Mouse (Mus musculus) left cerebral cortex, postnatal 10 days (tissue): ENCODE results near the gene Arl15. TPM values are rescaled to one million over a fixed set of nuclear protein-coding genes. Genes with fewer than 3 reads are reported as not detected.

Experiments
- DNase-seq, 2 experiments: peaks; one replicate each; pipeline ENCODE4 v3.0.0; 2021 to 2022; ENCODE audit warnings: low spot score in 2 of 2, mixed read lengths in 1 of 2; ENCODE audit errors: extremely low spot score in 1 of 2
- intact Hi-C: fragments of 180-260 bp; cut with DNase I; formaldehyde crosslinking; loops from one replicate; pipeline ENCODE4 v1.15.1; 2025
- total RNA-seq, 2 experiments: library from RNA; stranded (reverse); gene quantifications; 2 replicates each; pipeline ENCODE4 v1.2.3; 2021

Gene Arl15
- total RNA-seq, 2 experiments from 2014 or later = 53.8 to 59.3 TPM

GRCm38 (mm10) chr13:113887090-113887489 lies 92.8 kb downstream of the Arl15 start:
- no peak for DNase-seq
- intact Hi-C loops = no loop called here

- DNase-seq = no peak
- intact Hi-C loops = no loop called here
Observed at GRCm38 (mm10) chr13:113888126-113888525, 93.8 kb downstream of the Arl15 start.

- intact Hi-C loops = no loop called here
Observed at GRCm38 (mm10) chr13:113888704-113889103, 94.4 kb downstream of the Arl15 start.

GRCm38 (mm10) chr13:113889140-113890055 lies 95.1 kb downstream of the Arl15 start:
- intact Hi-C loops = no loop called here
- no peak for DNase-seq

More at GRCm38 (mm10) chr13:113888704-113889103, 94.4 kb downstream of the Arl15 start:
- DNase-seq = no peak

GRCm38 (mm10) chr13:113896684-113897083 lies 102.4 kb downstream of the Arl15 start:
- no peak for DNase-seq
- intact Hi-C loops = no loop called here

GRCm38 (mm10) chr13:113897498-113897897 lies 103.2 kb downstream of the Arl15 start:
- intact Hi-C loops = no loop called here
- no peak for DNase-seq

- intact Hi-C loops = no loop called here
- DNase-seq = no peak
Observed at GRCm38 (mm10) chr13:113897951-113898350, 103.6 kb downstream of the Arl15 start.

- no peak for DNase-seq
- intact Hi-C loops = no loop called here
Observed at GRCm38 (mm10) chr13:113901001-113901545, 106.8 kb downstream of the Arl15 start.

- DNase-seq = no peak
- intact Hi-C loops = no loop called here
Observed at GRCm38 (mm10) chr13:113903255-113903654, 109.0 kb downstream of the Arl15 start.

- no peak for DNase-seq
- intact Hi-C loops = no loop called here
Observed at GRCm38 (mm10) chr13:113911986-113912519, 117.7 kb downstream of the Arl15 start.

GRCm38 (mm10) chr13:113914551-113914971 lies 120.3 kb downstream of the Arl15 start:
- intact Hi-C loops = no loop called here

GRCm38 (mm10) chr13:113915700-113916099 lies 121.4 kb downstream of the Arl15 start:
- DNase-seq = no peak
- intact Hi-C loops = no loop called here

More at GRCm38 (mm10) chr13:113914551-113914971, 120.3 kb downstream of the Arl15 start:
- DNase-seq = no peak

GRCm38 (mm10) chr13:113916761-113917160 lies 122.5 kb downstream of the Arl15 start:
- no peak for DNase-seq
- intact Hi-C loops = no loop called here

GRCm38 (mm10) chr13:113917376-113917775 lies 123.1 kb downstream of the Arl15 start:
- no peak for DNase-seq
- intact Hi-C loops = no loop called here

- DNase-seq = no peak
- intact Hi-C loops = no loop called here
Observed at GRCm38 (mm10) chr13:113917868-113918411, 123.6 kb downstream of the Arl15 start.

- intact Hi-C loops = no loop called here
- DNase-seq = no peak
Observed at GRCm38 (mm10) chr13:113918668-113919067, 124.4 kb downstream of the Arl15 start.

GRCm38 (mm10) chr13:113935697-113936096 lies 141.4 kb downstream of the Arl15 start:
- intact Hi-C loops = no loop called here
- no peak for DNase-seq

GRCm38 (mm10) chr13:113937231-113937630 lies 142.9 kb downstream of the Arl15 start:
- no peak for DNase-seq
- intact Hi-C loops = no loop called here

GRCm38 (mm10) chr13:113938561-113938960 lies 144.3 kb downstream of the Arl15 start:
- no peak for DNase-seq
- intact Hi-C loops = no loop called here

GRCm38 (mm10) chr13:113939097-113939496 lies 144.8 kb downstream of the Arl15 start:
- DNase-seq = no peak
- intact Hi-C loops = no loop called here
